Mouse (Mus musculus): ENCODE results near the gene Vmn2r74. TPM values are rescaled to one million over a fixed set of nuclear protein-coding genes. Genes with fewer than 3 reads are reported as not detected.

Vmn2r74 gene
- not detected in 2 replicates for polyA plus RNA-seq (2012; rRNA removed)

GRCm38 (mm10) chr7:85961529-85961928, at the start of gene Vmn2r74:
Gene Vmn2r74 (minus strand): TSS chr7:85961629.

Other genes with a start within 250 kb of the Vmn2r74 start
- gene Vmn2r72, start 206.5 kb downstream of the Vmn2r74 start, polyA plus RNA-seq (2012; rRNA removed), result not detected in 2 replicates
- gene Vmn2r73, start 85.4 kb downstream of the Vmn2r74 start, polyA plus RNA-seq (2012; rRNA removed), result not detected in 2 replicates
- gene Vmn2r75, start 210.1 kb upstream of the Vmn2r74 start, polyA plus RNA-seq (2012; rRNA removed), result not detected in 2 replicates